Mouse (Mus musculus) left cerebral cortex, postnatal 25 days (tissue): ENCODE measurements at regions not wholly inside any gene's neighbourhood (a gene's known extent, or its start where the extent isn't known, plus 50 kb on each side); places are given as distances from the start of the nearest gene placed in this dataset.

Experiments
- DNase-seq, 2 experiments: peaks; one replicate each; pipeline ENCODE4 v3.0.0; 2022; ENCODE audit warnings: low spot score in 2 of 2, mixed read lengths in 1 of 2
- intact Hi-C: fragments of 180-260 bp; cut with DNase I; formaldehyde crosslinking; loops from one replicate; pipeline ENCODE4 v1.15.1; 2025

DNA sequence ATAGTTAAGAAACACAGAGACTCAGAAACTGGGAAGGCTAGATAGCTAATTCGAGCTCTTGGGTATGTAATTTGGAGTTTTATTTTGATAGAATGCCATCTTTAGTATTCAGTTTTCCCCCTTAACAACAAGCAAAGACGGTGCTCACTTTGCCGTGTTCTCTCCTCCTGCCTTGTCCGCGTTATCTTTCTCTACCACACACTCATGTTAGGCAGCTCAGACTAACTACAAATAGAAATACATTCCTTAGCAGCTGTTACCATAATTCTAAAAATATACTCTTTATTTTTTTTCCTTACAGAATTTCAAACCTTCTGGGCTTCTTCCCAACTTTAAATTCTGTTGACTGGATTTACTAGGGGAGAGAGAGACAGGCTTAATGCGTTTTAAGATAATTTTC lies 97.5 kb upstream of the Gk2 start:
- DNase-seq: peak in 1 of 2 experiments; percentile 66

DNA sequence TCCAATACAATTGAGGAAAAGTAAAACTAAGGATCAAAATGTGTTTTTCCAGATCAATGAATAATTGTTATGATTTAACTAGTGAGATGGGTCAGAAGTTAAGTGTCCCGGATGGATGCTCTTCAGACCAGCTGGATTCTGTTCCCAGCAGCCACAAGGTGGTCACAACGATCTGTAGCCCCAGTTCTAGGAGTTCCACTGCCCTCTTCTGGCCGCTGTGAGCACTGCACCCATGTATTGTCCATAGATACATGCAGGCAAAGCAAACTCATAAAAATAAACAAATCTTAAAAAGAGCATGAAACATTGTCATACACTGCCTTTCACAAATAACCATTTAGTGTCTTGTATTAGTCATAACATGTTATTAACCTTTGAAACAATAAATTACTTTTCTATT lies 96.3 kb upstream of the Gk2 start:
- intact Hi-C loops: no loop called here
- no peak for DNase-seq

More for the DNA sequence above, 97.5 kb upstream of the Gk2 start:
- intact Hi-C loops: no loop called here

DNA sequence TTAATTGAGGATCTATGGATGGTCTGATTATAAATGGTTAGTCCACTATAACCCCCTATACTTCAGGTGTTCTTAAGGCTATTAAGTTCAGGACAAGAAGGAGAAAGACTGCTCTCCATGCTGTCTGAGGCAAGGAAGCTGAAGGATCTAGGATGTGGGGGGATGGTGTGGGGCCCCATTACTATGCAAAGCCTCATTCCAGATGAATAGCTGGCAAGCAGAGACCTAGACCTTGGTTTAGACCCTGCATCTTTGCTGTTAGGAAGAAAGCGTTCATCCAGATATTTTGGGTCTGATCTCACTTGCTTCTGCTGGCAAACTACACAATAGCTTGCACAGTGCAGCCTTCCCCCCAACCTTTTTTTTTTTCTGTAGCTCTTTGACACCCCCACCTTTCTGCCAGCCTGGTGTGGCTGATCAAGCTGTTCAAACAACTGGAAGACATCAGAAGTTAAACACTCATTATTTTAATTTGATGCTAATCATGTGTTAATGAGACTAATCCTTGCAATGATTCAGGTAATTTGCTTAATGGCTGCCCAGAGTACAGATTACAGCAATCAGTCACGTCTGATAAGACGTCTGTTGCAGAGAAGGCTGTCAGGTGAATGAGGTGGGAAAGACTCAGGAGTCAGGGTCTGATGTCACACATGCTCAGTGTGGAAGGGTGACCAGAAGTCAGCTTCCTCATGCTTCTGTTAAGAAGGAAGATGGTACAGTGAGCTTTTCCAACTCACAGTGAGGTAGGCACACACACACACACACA lies 80.9 kb upstream of the Gk2 start:
- intact Hi-C loops: no loop called here
- no peak for DNase-seq

DNA sequence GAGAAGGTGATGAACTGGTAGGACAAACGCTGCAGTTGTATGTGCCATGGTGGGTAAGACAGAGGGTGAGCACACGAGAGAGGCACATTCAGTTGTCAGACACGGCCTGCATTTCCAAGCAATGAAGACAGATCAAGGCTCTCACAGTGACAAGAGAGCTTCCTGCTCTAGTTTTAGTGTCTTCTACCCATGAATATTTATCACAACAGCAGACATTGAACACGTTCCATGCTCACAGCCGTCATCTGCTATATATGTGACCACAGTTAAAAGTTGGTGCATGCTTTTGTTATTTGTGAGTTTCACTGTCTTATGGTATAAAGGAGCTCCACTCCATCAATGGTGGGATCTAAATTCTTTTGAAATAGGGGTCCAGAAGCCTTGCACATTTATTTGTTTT lies 76.9 kb upstream of the Gk2 start:
- peak in 1 of 2 experiments; percentile 56 for DNase-seq
- intact Hi-C loops: no loop called here

DNA sequence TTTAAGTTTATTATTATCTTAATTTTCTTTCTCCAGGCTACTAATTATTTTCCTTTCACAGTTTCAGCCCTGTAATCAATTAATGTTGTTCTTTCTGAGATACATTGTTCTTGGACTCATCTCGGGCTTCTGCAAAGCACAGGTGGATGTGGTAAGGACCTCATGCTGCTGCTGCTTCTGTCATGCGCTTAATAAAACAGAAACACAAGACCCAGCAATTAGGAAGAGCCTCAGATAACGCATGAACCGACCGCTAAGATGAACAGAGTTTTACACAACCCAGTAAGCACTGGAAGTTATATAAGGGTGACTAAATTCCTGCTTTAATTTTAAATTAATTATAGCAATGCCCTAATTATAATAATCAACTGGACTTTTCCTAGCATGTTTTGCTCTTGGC lies 70.7 kb upstream of the Gk2 start:
- intact Hi-C loops: no loop called here

More for the DNA sequence above, 70.7 kb upstream of the Gk2 start:
- no peak for DNase-seq
